Mouse (Mus musculus) CH12.LX (cell line): Measurements from ENCODE around the gene Tespa1.

Source experiments
- CTCF ChIP-seq, 2 experiments: IDR thresholded peaks in 1 of 2; conservative IDR thresholded peaks in 1 of 2; 2 replicates each; pipeline ENCODE4 v1.5.1; 2011 to 2012; ENCODE audit warnings: low read depth in 2 of 2, low read length in 2 of 2, improper control_type of control experiment in 1 of 2, inconsistent platforms in 1 of 2, mild to moderate bottlenecking in 1 of 2, moderate library complexity in 1 of 2
- EP300 ChIP-seq: IDR thresholded peaks from 2 replicates; pipeline ENCODE4 v1.6.1; 2011; ENCODE audit warnings: low read length, improper control_type of control experiment
- JUN ChIP-seq: IDR thresholded peaks from 2 replicates; pipeline ENCODE4 v1.6.1; 2011; ENCODE audit warnings: low read depth, mild to moderate bottlenecking, low read length, improper control_type of control experiment, moderate library complexity; ENCODE audit not compliant: insufficient read depth
- MYC ChIP-seq: IDR thresholded peaks from 2 replicates; pipeline ENCODE4 v1.6.1; 2011; ENCODE audit warnings: low read depth, mild to moderate bottlenecking, improper control_type of control experiment, low read length
- NRF1 ChIP-seq: IDR thresholded peaks from 2 replicates; pipeline ENCODE4 v1.6.1; 2014; ENCODE audit warnings: low read depth, mild to moderate bottlenecking, inconsistent platforms, low read length, improper control_type of control experiment, moderate library complexity
- POLR2A ChIP-seq: IDR thresholded peaks from 2 replicates; pipeline ENCODE4 v1.6.1; 2011; ENCODE audit warnings: low read depth, mild to moderate bottlenecking, improper control_type of control experiment, low read length
- UBTF ChIP-seq: IDR thresholded peaks from 2 replicates; pipeline ENCODE4 v1.6.1; 2012; ENCODE audit warnings: low read depth, mild to moderate bottlenecking, inconsistent platforms, low read length, improper control_type of control experiment, moderate library complexity
- ZC3H11A ChIP-seq: IDR thresholded peaks from 2 replicates; pipeline ENCODE4 v1.6.1; 2012; ENCODE audit warnings: low read depth, mild to moderate bottlenecking, inconsistent platforms, low read length, improper control_type of control experiment
- ZNF384 ChIP-seq: IDR thresholded peaks from 2 replicates; pipeline ENCODE4 v1.6.1; 2012; ENCODE audit warnings: low read depth, low read length, improper control_type of control experiment, inconsistent platforms

DNA sequence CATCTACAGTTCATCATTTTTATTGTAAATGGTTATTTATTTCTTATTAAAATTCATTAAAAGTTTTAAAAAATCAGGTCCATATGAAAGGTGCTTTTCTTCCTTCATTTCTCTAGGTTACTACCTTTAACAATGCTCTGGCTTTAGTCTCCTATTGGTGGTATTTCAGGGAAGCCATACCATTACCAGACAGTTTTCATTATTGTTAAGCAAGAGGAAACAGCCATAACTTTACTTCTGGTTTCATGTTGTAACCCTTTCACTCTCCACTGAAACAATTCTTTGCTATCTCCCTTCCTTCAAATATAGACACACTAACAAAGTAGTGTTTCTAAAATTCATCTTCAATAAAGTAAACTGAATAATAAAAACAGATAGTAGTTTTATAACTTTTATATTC, 6.8 kb upstream of the Tespa1 start:
- no peak for TF ChIP-seq UBTF
- TF ChIP-seq CTCF (conservative IDR thresholded peaks at IDR 0.05 in 1 of 2, IDR thresholded peaks at IDR 0.05 in 1 of 2; ENCODE audit: low read depth in 2 of 2, low read length in 2 of 2), result no peak
- no peak for TF ChIP-seq ZNF384
- no peak for TF ChIP-seq JUN
- TF ChIP-seq EP300, result no peak
- no peak for TF ChIP-seq MYC
- no peak for TF ChIP-seq ZC3H11A
- TF ChIP-seq POLR2A, result no peak
- no peak for TF ChIP-seq NRF1
